Mouse (Mus musculus) liver, adult (tissue): Measurements from ENCODE around the gene Cdr2.

Experiments used
- GATA4 ChIP-seq: IDR thresholded peaks from 2 replicates; pipeline ENCODE4 v1.6.1; 2014; ENCODE audit warnings: mild to moderate bottlenecking, low read length; ENCODE audit not compliant: insufficient replicate concordance

The Cdr2 gene

GRCm38 (mm10) chr7:120982200-120982841 is at the start of gene Cdr2, which contains the start of gene Mfsd13b:
Cdr2 (minus strand) TSS chr7:120982312.
Mfsd13b (plus strand) TSS chr7:120982509.
- no peak for TF ChIP-seq GATA4

- TF ChIP-seq GATA4, result no peak
Measured at GRCm38 (mm10) chr7:121026300-121026699, 44.2 kb upstream of the Cdr2 start.

- TF ChIP-seq GATA4, result no peak
Measured at GRCm38 (mm10) chr7:121025221-121026008, 43.3 kb upstream of the Cdr2 start.

- TF ChIP-seq GATA4, result no peak
Measured at GRCm38 (mm10) chr7:121020277-121020676, 38.2 kb upstream of the Cdr2 start.

- no peak for TF ChIP-seq GATA4
Measured at GRCm38 (mm10) chr7:121018778-121019177, 36.7 kb upstream of the Cdr2 start.

- no peak for TF ChIP-seq GATA4
Measured at GRCm38 (mm10) chr7:121014486-121014885, 32.4 kb upstream of the Cdr2 start.

- TF ChIP-seq GATA4, result no peak
Measured at GRCm38 (mm10) chr7:121011794-121012689, 29.9 kb upstream of the Cdr2 start.

GRCm38 (mm10) chr7:121003793-121004418 is 21.8 kb upstream of the Cdr2 start:
- no peak for TF ChIP-seq GATA4

- TF ChIP-seq GATA4, result no peak
Measured at GRCm38 (mm10) chr7:121002407-121002928, 20.4 kb upstream of the Cdr2 start.

- no peak for TF ChIP-seq GATA4
Measured at GRCm38 (mm10) chr7:121001879-121002278, 19.8 kb upstream of the Cdr2 start.

- no peak for TF ChIP-seq GATA4
Measured at GRCm38 (mm10) chr7:121000065-121000822, 18.1 kb upstream of the Cdr2 start.

- TF ChIP-seq GATA4, result no peak
Measured at GRCm38 (mm10) chr7:120999021-120999530, 17.0 kb upstream of the Cdr2 start.

GRCm38 (mm10) chr7:120991191-120991590 is 9.1 kb upstream of the Cdr2 start:
- TF ChIP-seq GATA4, result no peak

- TF ChIP-seq GATA4, result no peak
Measured at GRCm38 (mm10) chr7:120982968-120983367, 856 bp upstream of the Cdr2 start.
